Mouse (Mus musculus) spleen, postnatal 36 days (tissue): ENCODE results near the gene Sord.

ENCODE experiments used
- DNase-seq, 2 experiments: peaks; one replicate each; pipeline ENCODE4 v3.0.0; 2022; ENCODE audit warnings: low spot score in 2 of 2, mixed read lengths in 1 of 2

Gene Sord

DNA sequence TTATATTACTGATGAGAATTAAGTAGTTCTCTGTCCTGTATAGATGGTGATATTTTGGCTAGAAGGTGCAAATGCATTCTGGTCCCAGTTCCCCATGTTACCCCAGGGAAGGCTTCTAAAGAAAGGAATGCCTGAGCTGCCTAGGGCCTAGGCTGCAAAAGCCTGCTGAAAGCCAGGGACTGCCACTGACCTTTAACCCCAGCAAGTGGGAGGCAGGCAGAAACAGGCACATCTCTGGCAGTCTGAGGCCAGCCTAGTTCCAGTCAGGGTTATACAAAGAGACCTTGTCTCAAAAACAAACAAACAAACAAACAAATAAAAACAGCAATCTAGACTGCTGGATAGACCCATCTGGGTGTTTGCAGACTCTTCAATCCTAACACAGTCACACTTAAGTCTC, 6.2 kb downstream of the Sord start:
- DNase-seq: no peak

GRCm38 (mm10) chr2:122241226-122241625, 6.7 kb downstream of the Sord start:
- DNase-seq: no peak

- no peak for DNase-seq
These were observed 7.4 kb downstream of the Sord start for GRCm38 (mm10) chr2:122241935-122242334.

GRCm38 (mm10) chr2:122243671-122244131, 9.2 kb downstream of the Sord start:
- DNase-seq: peak; percentile 42 to 58

GRCm38 (mm10) chr2:122247786-122248185, 13.2 kb downstream of the Sord start:
- no peak for DNase-seq

GRCm38 (mm10) chr2:122255997-122256396, 21.4 kb downstream of the Sord start:
- DNase-seq: no peak

- no peak for DNase-seq
These were observed 26.2 kb downstream of the Sord start for GRCm38 (mm10) chr2:122260729-122261128.

DNA sequence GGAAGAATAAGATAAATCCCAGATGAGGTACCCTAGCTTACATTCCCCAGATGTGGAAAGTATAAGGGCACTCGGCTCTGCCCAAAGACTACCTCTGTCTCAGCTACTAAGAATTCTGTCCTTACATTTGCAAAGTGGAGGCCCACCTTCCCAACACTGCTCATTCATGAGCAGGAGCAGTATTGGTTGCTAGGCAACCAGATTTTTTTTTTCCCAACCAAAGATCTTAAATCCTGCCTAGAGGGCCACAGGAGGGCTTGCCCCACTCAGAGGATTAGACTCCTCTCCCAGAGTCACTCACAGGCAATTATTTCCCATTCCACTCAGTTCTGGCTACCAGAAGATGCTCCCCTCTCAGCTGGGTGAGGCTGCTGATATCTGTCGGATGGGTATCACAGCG, 30.1 kb downstream of the Sord start:
- no peak for DNase-seq

DNA sequence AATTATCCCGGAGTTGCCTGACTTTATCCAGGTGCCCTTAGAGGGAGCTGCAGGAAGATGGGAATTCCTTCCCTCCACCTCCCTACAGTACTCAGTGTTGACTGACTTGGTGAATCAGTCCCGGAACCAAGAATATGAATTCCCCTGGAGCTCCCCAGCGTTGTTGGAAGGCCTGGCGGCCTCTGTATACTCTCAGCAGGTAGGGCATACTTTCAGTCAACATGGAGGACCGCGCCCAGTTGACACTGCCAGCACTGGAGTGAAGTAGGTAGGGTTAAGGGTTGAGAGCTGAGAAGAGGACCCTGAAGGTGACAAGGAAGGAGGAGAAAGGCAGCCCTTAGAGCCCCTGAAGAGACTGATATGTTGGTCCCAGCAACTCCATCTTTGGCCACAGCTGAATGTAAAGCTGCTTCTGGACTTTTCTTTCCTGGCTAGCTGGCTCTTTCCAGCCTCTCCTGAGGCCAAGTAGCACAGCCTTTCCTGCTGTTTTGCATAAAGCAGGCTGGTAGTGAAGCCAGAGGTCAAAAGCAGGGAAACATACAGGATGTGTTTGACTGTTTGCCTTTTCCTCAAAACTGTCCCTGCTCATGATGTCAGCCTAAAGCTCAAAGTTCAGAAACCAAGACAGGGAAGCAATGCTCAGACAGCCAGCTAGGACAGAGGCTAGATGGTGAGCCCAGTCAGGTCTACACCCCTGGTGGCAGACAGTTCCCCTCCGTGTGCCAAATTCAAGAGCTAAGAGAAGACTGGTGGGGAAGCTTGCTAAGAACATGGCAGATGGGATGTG, 32.1 kb downstream of the Sord start:
- DNase-seq: no peak

- DNase-seq: no peak
These were observed 44.2 kb downstream of the Sord start for GRCm38 (mm10) chr2:122278769-122279168.

GRCm38 (mm10) chr2:122284091-122284490, 49.5 kb downstream of the Sord start:
- DNase-seq: no peak

GRCm38 (mm10) chr2:122286137-122286536, 51.6 kb downstream of the Sord start:
- no peak for DNase-seq

DNA sequence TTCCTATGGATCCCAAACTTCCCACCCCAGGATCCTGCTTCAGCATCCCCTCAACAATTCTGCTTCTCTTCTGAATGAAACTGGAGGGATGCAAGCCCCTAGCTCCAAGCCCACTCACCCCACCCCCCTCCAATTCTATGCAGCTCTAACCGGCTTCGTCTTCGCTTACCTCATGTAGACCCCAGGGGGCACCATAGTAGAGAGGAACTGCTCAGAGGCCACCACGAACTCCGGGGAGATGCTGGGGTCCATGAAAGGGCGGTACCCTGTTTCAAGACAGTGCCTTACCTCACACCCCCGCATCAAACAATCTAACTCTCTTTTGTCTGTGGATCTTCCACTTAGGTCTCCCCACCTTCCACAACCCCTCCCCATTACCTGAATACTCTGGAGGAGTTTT, 60.4 kb downstream of the Sord start:
- no peak for DNase-seq

DNA sequence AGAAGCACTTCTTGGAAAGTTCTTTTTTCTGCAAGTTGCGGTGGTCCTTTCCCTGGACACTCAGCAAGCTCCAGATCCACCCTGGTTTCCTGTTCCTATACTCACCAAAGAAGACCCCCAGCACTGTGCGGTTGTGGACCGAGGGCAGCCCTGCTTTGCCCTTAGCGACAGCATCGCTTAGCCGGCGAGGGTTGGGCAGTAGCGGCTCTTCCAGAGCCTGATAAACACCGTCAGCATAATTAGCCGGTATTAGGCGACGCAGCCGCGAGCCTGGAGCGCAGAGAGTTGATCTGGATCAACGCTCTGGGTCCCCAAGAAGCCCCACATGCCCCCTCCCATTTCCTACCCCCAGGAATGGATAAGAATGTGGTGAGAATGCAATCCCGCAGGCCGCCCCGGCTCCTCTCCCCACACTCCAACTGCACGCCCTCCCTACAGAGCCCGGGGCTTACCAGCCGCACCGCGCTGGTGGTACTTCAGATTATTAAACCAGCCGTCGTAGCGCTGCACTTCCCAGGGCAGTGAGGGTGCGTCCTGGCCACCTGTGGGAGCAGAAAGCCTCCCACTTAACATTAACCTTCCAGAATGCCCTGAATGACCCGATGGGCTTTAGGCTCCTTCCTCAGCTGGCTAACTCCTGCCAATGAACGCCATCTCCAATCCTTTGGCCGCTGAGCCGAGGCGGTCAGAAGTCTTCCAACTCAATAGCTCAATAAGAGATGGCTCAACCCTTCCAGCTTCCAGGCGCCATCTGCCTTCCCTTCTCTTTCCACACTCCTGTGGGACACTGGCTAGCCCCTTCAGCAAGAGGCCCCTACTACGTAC, 62.9 kb downstream of the Sord start:
- DNase-seq: no peak

GRCm38 (mm10) chr2:122298096-122298499, 63.5 kb downstream of the Sord start, which contains the start of gene Duox2:
Gene Duox2, minus strand, starts transcription at chr2:122298449.
- DNase-seq: no peak

- DNase-seq: peak; percentile 29 to 38
These were observed 64.3 kb downstream of the Sord start, which contains the start of gene Duoxa2 for GRCm38 (mm10) chr2:122298596-122299490. Gene Duoxa2, plus strand, starts transcription at chr2:122298900.

DNA sequence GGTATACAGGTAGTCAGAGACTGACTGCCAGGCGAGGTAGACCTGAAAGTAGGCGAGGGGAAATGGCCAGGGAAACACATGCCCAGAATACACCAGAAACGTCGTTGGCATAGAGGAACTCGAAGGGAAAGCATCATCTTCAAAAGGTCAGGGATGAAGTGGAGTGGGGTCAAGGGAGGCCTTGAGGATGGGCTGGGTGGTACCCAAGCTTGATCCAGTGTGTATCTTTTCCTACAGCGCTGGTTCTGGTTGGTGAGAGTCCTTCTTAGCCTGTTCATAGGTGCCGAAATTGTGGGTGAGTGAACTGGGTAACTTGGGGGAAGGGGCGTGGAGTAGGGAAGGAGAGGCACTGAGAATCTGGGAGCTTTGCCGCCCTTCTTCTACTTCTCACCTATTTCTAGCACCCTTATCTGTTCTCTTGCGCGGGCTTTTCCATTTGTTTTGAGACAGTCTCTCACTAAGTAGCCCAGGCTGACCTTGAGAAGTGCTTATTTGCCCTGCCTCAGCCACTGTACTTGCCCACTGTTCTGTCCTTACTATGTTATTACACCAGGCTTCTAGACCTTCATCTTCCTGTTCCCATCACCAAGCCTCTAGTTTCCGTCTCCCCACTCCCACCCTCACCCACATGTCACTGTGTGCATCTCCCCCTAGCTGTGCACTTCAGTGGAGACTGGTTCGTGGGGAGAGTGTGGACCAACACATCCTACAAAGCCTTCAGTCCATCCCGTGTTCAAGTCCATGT, 65.5 kb downstream of the Sord start:
- no peak for DNase-seq

GRCm38 (mm10) chr2:122300656-122301020, 66.1 kb downstream of the Sord start:
- no peak for DNase-seq

DNA sequence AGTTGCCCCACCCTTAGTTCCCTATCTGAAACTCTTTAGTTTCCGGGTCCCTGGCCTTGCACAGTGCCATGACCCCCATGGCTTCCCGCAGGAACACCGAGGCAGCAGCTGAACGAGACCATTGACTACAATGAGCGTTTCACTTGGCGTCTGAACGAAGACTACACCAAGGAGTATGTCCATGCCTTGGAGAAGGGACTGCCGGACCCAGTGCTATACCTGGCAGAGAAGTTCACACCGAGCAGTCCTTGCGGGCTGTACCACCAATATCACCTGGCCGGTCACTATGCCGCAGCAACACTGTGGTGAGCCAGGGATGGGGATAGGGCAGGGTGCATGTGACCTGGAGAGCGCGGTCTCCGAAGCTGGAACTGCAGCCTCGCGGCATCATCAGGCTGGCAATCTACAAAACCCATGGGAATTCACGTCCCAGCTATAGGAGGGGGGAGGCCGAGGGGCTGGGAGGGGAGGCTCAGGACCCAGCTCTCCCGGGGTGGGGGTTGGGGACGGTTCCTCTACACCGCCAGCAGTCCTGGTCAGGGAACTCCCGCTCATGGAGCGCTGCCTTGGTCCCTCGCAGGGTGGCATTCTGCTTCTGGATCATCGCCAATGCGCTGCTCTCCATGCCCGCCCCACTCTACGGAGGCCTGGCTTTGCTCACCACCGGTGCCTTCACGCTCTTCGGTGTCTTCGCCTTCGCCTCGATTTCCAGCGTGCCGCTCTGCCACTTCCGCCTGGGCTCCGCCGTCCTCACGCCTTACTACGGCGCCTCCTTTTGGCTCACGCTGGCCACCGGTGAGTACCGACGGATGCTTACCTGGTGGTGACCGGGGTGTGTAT, 66.8 kb downstream of the Sord start:
- no peak for DNase-seq

GRCm38 (mm10) chr2:122301921-122302573, 67.5 kb downstream of the Sord start:
- no peak for DNase-seq
